Mouse (Mus musculus): Measurements from ENCODE around the gene Scn3a. TPM values are rescaled to one million over a fixed set of nuclear protein-coding genes. Genes with fewer than 3 reads are reported as not detected.

The Scn3a gene
- polyA plus RNA-seq, 2 experiments, result 0.01 TPM

- H3K4me2 ChIP-seq (ENCODE audit: low read depth), result no peak overlapping the region
- H3K27me3 ChIP-seq (ENCODE audit: control insufficient read depth, insufficient read depth, low read length), result no peaks in the 10 kb centered on the region
- H3K27ac ChIP-seq, result no peak overlapping the region
- TF ChIP-seq CTCF (IDR thresholded peaks at IDR 0.05; ENCODE audit: low read depth) (no peak), EP300 (IDR thresholded peaks at IDR 0.05; ENCODE audit: low read depth) (no peak)
- no peaks in the 10 kb centered on the region for H3K36me3 ChIP-seq (replicated peaks; ENCODE audit: control insufficient read depth, insufficient read depth, low read depth)
- no peaks in the 10 kb centered on the region for H3K9me3 ChIP-seq (ENCODE audit: control insufficient read depth, low read length)
- ATAC-seq (ENCODE audit: insufficient read depth) (no peak), DNase-seq (ENCODE audit: low read depth in 3 of 3, low spot score in 3 of 3) (no peak)
- H3K4me1 ChIP-seq (replicated peaks; ENCODE audit: control insufficient read depth in 2 of 2, insufficient read depth in 2 of 2, low read length in 1 of 2), result no peaks in the 10 kb centered on the region
- no peak overlapping the region for H3K4me3 ChIP-seq (ENCODE audit: insufficient read depth in 1 of 2, low read depth in 2 of 2, low read length in 2 of 2)
- 60% methylated on average over 5 of the region's 5 CpGs for WGBS (ENCODE audit: insufficient replicate concordance)
- H3K9ac ChIP-seq (replicated peaks), result no peak overlapping the region
Observed at GRCm38 (mm10) chr2:65449126-65449828, 118.2 kb downstream of the Scn3a start.

- H3K4me2 ChIP-seq (ENCODE audit: low read depth), result no peak overlapping the region
- no peaks in the 10 kb centered on the region for H3K27me3 ChIP-seq (ENCODE audit: control insufficient read depth, insufficient read depth, low read length)
- H3K9me3 ChIP-seq (ENCODE audit: control insufficient read depth, low read length), result no peaks in the 10 kb centered on the region
- no peaks in the 10 kb centered on the region for H3K36me3 ChIP-seq (replicated peaks; ENCODE audit: control insufficient read depth, insufficient read depth, low read depth)
- ATAC-seq (ENCODE audit: insufficient read depth), result no peak
- WGBS (ENCODE audit: insufficient replicate concordance), result 63% methylated on average over 4 of the region's 4 CpGs
- H3K9ac ChIP-seq (replicated peaks), result no peak overlapping the region
- no peak for DNase-seq (ENCODE audit: low read depth in 3 of 3, low spot score in 3 of 3)
- H3K27ac ChIP-seq, result no peak overlapping the region
- 0 out of 4 replicates have a peak, but pooled peaks cover 0 to 1% of the 10 kb centered on the region in 2 experiments for H3K4me1 ChIP-seq (replicated peaks; ENCODE audit: control insufficient read depth in 2 of 2, insufficient read depth in 2 of 2, low read length in 1 of 2)
- H3K4me3 ChIP-seq (ENCODE audit: insufficient read depth in 1 of 2, low read depth in 2 of 2, low read length in 2 of 2), result no peak overlapping the region
- TF ChIP-seq EP300 (IDR thresholded peaks at IDR 0.05; ENCODE audit: low read depth) (no peak), CTCF (IDR thresholded peaks at IDR 0.05; ENCODE audit: low read depth) (no peak)
Observed at GRCm38 (mm10) chr2:65443082-65443481, 124.3 kb downstream of the Scn3a start.

GRCm38 (mm10) chr2:65441566-65441965 is 125.9 kb downstream of the Scn3a start:
- WGBS (ENCODE audit: insufficient replicate concordance), result 37% methylated on average over 5 of the region's 5 CpGs
- Histone ChIP-seq H3K27me3 (ENCODE audit: control insufficient read depth, insufficient read depth, low read length) (no peaks in the 10 kb centered on the region), H3K4me2 (ENCODE audit: low read depth) (no peak overlapping the region), H3K36me3 (replicated peaks; ENCODE audit: control insufficient read depth, insufficient read depth, low read depth) (no peaks in the 10 kb centered on the region), H3K9me3 (ENCODE audit: control insufficient read depth, low read length) (no peaks in the 10 kb centered on the region), H3K4me1 (replicated peaks; ENCODE audit: control insufficient read depth in 2 of 2, insufficient read depth in 2 of 2, low read length in 1 of 2) (0 out of 4 replicates have a peak, but pooled peaks cover 0 to 1% of the 10 kb centered on the region in 2 experiments), H3K27ac (no peak overlapping the region), H3K4me3 (ENCODE audit: insufficient read depth in 1 of 2, low read depth in 2 of 2, low read length in 2 of 2) (no peak overlapping the region), H3K9ac (replicated peaks) (no peak overlapping the region)
- ATAC-seq (ENCODE audit: insufficient read depth) (no peak), DNase-seq (ENCODE audit: low read depth in 3 of 3, low spot score in 3 of 3) (no peak)
- TF ChIP-seq CTCF (IDR thresholded peaks at IDR 0.05; ENCODE audit: low read depth) (no peak), EP300 (IDR thresholded peaks at IDR 0.05; ENCODE audit: low read depth) (no peak)

GRCm38 (mm10) chr2:65441110-65441509 is 126.3 kb downstream of the Scn3a start:
- Histone ChIP-seq H3K9ac (replicated peaks) (no peak overlapping the region), H3K4me3 (ENCODE audit: insufficient read depth in 1 of 2, low read depth in 2 of 2, low read length in 2 of 2) (no peak overlapping the region), H3K4me2 (ENCODE audit: low read depth) (no peak overlapping the region), H3K9me3 (ENCODE audit: control insufficient read depth, low read length) (no peaks in the 10 kb centered on the region), H3K36me3 (replicated peaks; ENCODE audit: control insufficient read depth, insufficient read depth, low read depth) (no peaks in the 10 kb centered on the region), H3K27ac (no peak overlapping the region), H3K27me3 (ENCODE audit: control insufficient read depth, insufficient read depth, low read length) (no peaks in the 10 kb centered on the region), H3K4me1 (replicated peaks; ENCODE audit: control insufficient read depth in 2 of 2, insufficient read depth in 2 of 2, low read length in 1 of 2) (0 out of 4 replicates have a peak, but pooled peaks cover 0 to 1% of the 10 kb centered on the region in 2 experiments)
- TF ChIP-seq CTCF (IDR thresholded peaks at IDR 0.05; ENCODE audit: low read depth) (no peak), EP300 (IDR thresholded peaks at IDR 0.05; ENCODE audit: low read depth) (no peak)
- 65% methylated on average over 6 of the region's 6 CpGs for WGBS (ENCODE audit: insufficient replicate concordance)
- DNase-seq (ENCODE audit: low read depth in 3 of 3, low spot score in 3 of 3), result no peak
- ATAC-seq (ENCODE audit: insufficient read depth), result no peak

GRCm38 (mm10) chr2:65436917-65437316 is 130.5 kb downstream of the Scn3a start:
- Histone ChIP-seq H3K4me1 (replicated peaks; ENCODE audit: control insufficient read depth in 2 of 2, insufficient read depth in 2 of 2, low read length in 1 of 2) (0 out of 4 replicates have a peak, but pooled peaks cover 0 to 1% of the 10 kb centered on the region in 2 experiments), H3K4me2 (ENCODE audit: low read depth) (no peak overlapping the region), H3K9ac (replicated peaks) (no peak overlapping the region), H3K36me3 (replicated peaks; ENCODE audit: control insufficient read depth, insufficient read depth, low read depth) (no peaks in the 10 kb centered on the region), H3K27me3 (ENCODE audit: control insufficient read depth, insufficient read depth, low read length) (no peaks in the 10 kb centered on the region), H3K27ac (no peak overlapping the region), H3K4me3 (ENCODE audit: insufficient read depth in 1 of 2, low read depth in 2 of 2, low read length in 2 of 2) (no peak overlapping the region), H3K9me3 (ENCODE audit: control insufficient read depth, low read length) (no peaks in the 10 kb centered on the region)
- WGBS (ENCODE audit: insufficient replicate concordance), result 43% methylated on average over 1 of the region's 1 CpGs
- ATAC-seq (ENCODE audit: insufficient read depth), result no peak
- DNase-seq (ENCODE audit: low read depth in 3 of 3, low spot score in 3 of 3), result no peak
- TF ChIP-seq CTCF (IDR thresholded peaks at IDR 0.05; ENCODE audit: low read depth) (no peak), EP300 (IDR thresholded peaks at IDR 0.05; ENCODE audit: low read depth) (no peak)

All from liver, embryonic 14.5 days (tissue).